Mouse (Mus musculus): Measurements from ENCODE around the gene Rnf114.

- no peak for TF ChIP-seq CTCF (IDR thresholded peaks at IDR 0.05; ENCODE audit: low read depth, low read length)
- no peak for TF ChIP-seq POLR2A (IDR thresholded peaks at IDR 0.05; ENCODE audit: extremely low read depth, insufficient read depth, low read length)
Observed at GRCm38 (mm10) chr2:167544456-167544855, 52.0 kb downstream of the Rnf114 start.
